Mouse (Mus musculus) heart, adult 2 months (tissue): ENCODE results near the gene Tgfb1i1. TPM values are rescaled to one million over a fixed set of nuclear protein-coding genes. Genes with fewer than 3 reads are reported as not detected.

Source experiments
- DNase-seq, 2 experiments: peaks; one replicate each; pipeline ENCODE4 v3.0.0; 2021
- H3K27ac ChIP-seq: fragments of 200-600 bp; 2 replicates; pipeline ENCODE4 v1.8.1; 2022
- H3K27me3 ChIP-seq: fragments of 200-500 bp; 2 replicates; pipeline ENCODE4 v1.6.1; 2012; ENCODE audit warnings: mild to moderate bottlenecking, low read length, inconsistent platforms, mixed read lengths; ENCODE audit not compliant: control insufficient read depth, insufficient read depth
- H3K36me3 ChIP-seq: fragments of 200-500 bp; 2 replicates; pipeline ENCODE4 v1.6.1; 2012; ENCODE audit warnings: low read length, inconsistent platforms; ENCODE audit not compliant: control insufficient read depth, insufficient read depth
- H3K4me1 ChIP-seq: fragments of 200-500 bp; 2 replicates; pipeline ENCODE4 v1.6.1; 2011; ENCODE audit warnings: low read length; ENCODE audit not compliant: control insufficient read depth, insufficient read depth
- H3K4me3 ChIP-seq: fragments of 200-600 bp; 2 replicates; pipeline ENCODE4 v1.8.1; 2022
- H3K79me2 ChIP-seq: fragments of 200-500 bp; replicated peaks from 2 replicates; pipeline ENCODE4 v1.6.1; 2012; ENCODE audit warnings: mild to moderate bottlenecking, inconsistent platforms, low read length, moderate library complexity, mixed read lengths; ENCODE audit not compliant: control insufficient read depth, insufficient read depth
- H3K9ac ChIP-seq: fragments of 200-500 bp; 2 replicates; pipeline ENCODE4 v1.6.1; 2012; ENCODE audit warnings: low read depth, mild to moderate bottlenecking, control low read depth, inconsistent platforms, low read length, mixed read lengths
- CTCF ChIP-seq: fragments of 200-600 bp; IDR thresholded peaks from 2 replicates; pipeline ENCODE4 v1.8.1; 2022; ENCODE audit warnings: antibody characterized with exemption, mild to moderate bottlenecking, moderate library complexity
- EP300 ChIP-seq: fragments of 200-500 bp; IDR thresholded peaks from 2 replicates; pipeline ENCODE4 v1.6.1; 2011; ENCODE audit warnings: low read depth, low read length, control low read depth; ENCODE audit not compliant: insufficient read depth
- POLR2A ChIP-seq: fragments of 200-500 bp; IDR thresholded peaks from 2 replicates; pipeline ENCODE4 v1.6.1; 2011; ENCODE audit warnings: mild to moderate bottlenecking, low read depth, low read length, control low read depth; ENCODE audit not compliant: insufficient read depth
- WGBS: fragments of 180-500 bp; shearing (Covaris S2); methylation state at CpG from one replicate; pipeline ENCODE4 v1.1.7; 2018; 5-methylcytosine and 5-hydroxymethylcytosine counted together
- intact Hi-C: fragments of 180-260 bp; cut with DNase I; formaldehyde crosslinking; loops from one replicate; pipeline ENCODE4 v1.15.1; 2025
- polyA plus RNA-seq: library from polyadenylated mRNA; depleted of rRNA; stranded (reverse); fragments of >200 nt; gene quantifications from 2 replicates; pipeline ENCODE4 v1.2.3, GENCODE M21; 2012
- total RNA-seq, 2 experiments: library from RNA; stranded (reverse); gene quantifications; 2 replicates each; pipeline ENCODE4 v1.2.3; 2021

Tgfb1i1 gene
- total and polyA plus RNA-seq, 3 experiments = 14.3 to 28.2 (median 20.1) TPM

- 45% methylated on average over 10 of the region's 10 CpGs for WGBS
- Histone ChIP-seq H3K79me2 (no peaks in the 10 kb centered on the region; the same call in 1 of the 2 replicates), H3K4me1 (peaks cover 3% of the 10 kb centered on the region), H3K27me3 (no peaks in the 10 kb centered on the region), H3K27ac (no peak overlapping the region; the same call in 1 of the 2 replicates), H3K36me3 (no peaks in the 10 kb centered on the region), H3K4me3 (peak overlapping the region; percentile 92), H3K9ac (peak overlapping the region; percentile 97)
- intact Hi-C loops = no loop called here
- no peak for TF ChIP-seq EP300
- no peak for TF ChIP-seq CTCF
- no peak for TF ChIP-seq POLR2A
- DNase-seq = no peak
These were observed 50.6 kb downstream of the Tgfb1i1 start for GRCm38 (mm10) chr7:128297291-128297616.

GRCm38 (mm10) chr7:128297617-128298480, 51.2 kb downstream of the Tgfb1i1 start, which contains the start of gene BC017158:
Gene BC017158 (minus strand): TSS chr7:128298170.
- H3K79me2 ChIP-seq = no peaks in the 10 kb centered on the region; the same call in 1 of the 2 replicates
- H3K9ac ChIP-seq = peak within 1 kb of the TSS; percentile 97
- peaks cover 3% of the 10 kb centered on the region for H3K4me1 ChIP-seq
- no peaks in the 10 kb centered on the region for H3K27me3 ChIP-seq
- 2% methylated on average over 47 of the region's 47 CpGs for WGBS
- H3K4me3 ChIP-seq = peak within 1 kb of the TSS; percentile 92
- H3K36me3 ChIP-seq = no peaks in the 10 kb centered on the region
- 0 out of 2 replicates have a peak, but pooled peaks have one; percentile 9 for TF ChIP-seq CTCF
- TF ChIP-seq EP300 = 0 out of 2 replicates have a peak, but pooled peaks have one; percentile 47
- peak; percentile 60 for TF ChIP-seq POLR2A
- DNase-seq = peak; percentile 83 to 84
- H3K27ac ChIP-seq = peak within 1 kb of the TSS; percentile 68
- intact Hi-C loops = loop anchor here (2.0 kb wide), 1 partner anchor 61 kb away; the partner anchor contains the start of gene Armc5

GRCm38 (mm10) chr7:128298481-128299342, 52.1 kb downstream of the Tgfb1i1 start:
- Histone ChIP-seq H3K4me3 (peak overlapping the region; percentile 92), H3K27me3 (no peaks in the 10 kb centered on the region), H3K27ac (no peak overlapping the region; the same call in 1 of the 2 replicates), H3K36me3 (no peaks in the 10 kb centered on the region), H3K9ac (no peak overlapping the region; the same call in 1 of the 2 replicates), H3K79me2 (no peaks in the 10 kb centered on the region; the same call in 1 of the 2 replicates), H3K4me1 (peaks cover 3% of the 10 kb centered on the region)
- intact Hi-C loops = loop anchor here (2.0 kb wide), 1 partner anchor 62 kb away; the partner anchor contains the start of gene Armc5
- TF ChIP-seq POLR2A = no peak
- DNase-seq = no peak
- 72% methylated on average over 8 of the region's 8 CpGs for WGBS

- DNase-seq = no peak
- no peak overlapping the region for H3K4me3 ChIP-seq
- no peaks in the 10 kb centered on the region; the same call in 1 of the 2 replicates for H3K79me2 ChIP-seq
- H3K27ac ChIP-seq = no peak overlapping the region
- no peak overlapping the region for H3K9ac ChIP-seq
- peaks cover 3% of the 10 kb centered on the region for H3K4me1 ChIP-seq
- intact Hi-C loops = no loop called here
- 59% methylated on average over 3 of the region's 3 CpGs for WGBS
- H3K36me3 ChIP-seq = no peaks in the 10 kb centered on the region
- TF ChIP-seq EP300 = no peak
- TF ChIP-seq POLR2A = no peak
- TF ChIP-seq CTCF = no peak
- no peaks in the 10 kb centered on the region for H3K27me3 ChIP-seq
These were observed 54.3 kb downstream of the Tgfb1i1 start for GRCm38 (mm10) chr7:128300952-128301351.

GRCm38 (mm10) chr7:128302151-128302550, 55.5 kb downstream of the Tgfb1i1 start:
- Histone ChIP-seq H3K79me2 (no peaks in the 10 kb centered on the region), H3K27ac (no peak overlapping the region), H3K4me3 (no peak overlapping the region), H3K9ac (no peak overlapping the region), H3K36me3 (no peaks in the 10 kb centered on the region), H3K4me1 (peaks cover 2% of the 10 kb centered on the region), H3K27me3 (no peaks in the 10 kb centered on the region)
- TF ChIP-seq CTCF = no peak
- no peak for TF ChIP-seq EP300
- TF ChIP-seq POLR2A = no peak
- no peak for DNase-seq
- 59% methylated on average over 3 of the region's 3 CpGs for WGBS
- intact Hi-C loops = no loop called here
